Mouse (Mus musculus): ENCODE data around the gene Csdc2. TPM values are rescaled to one million over a fixed set of nuclear protein-coding genes. Genes with fewer than 3 reads are reported as not detected.
A peak's percentile ranks its signal among the peaks of the same experiment; 100 is the strongest.

Csdc2 gene
- total RNA-seq, 1 experiment, result 1.2 TPM

- no peak overlapping the region for H3K9ac ChIP-seq (ENCODE audit: insufficient read depth, low read depth, low read length, poor library complexity, severe bottlenecking)
- DNase-seq (ENCODE audit: low read depth, low spot score), result no peak
- TF ChIP-seq HCFC1 (IDR thresholded peaks at IDR 0.05; ENCODE audit: borderline replicate concordance, insufficient read depth, low read length), result no peak
- H3K9me3 ChIP-seq (ENCODE audit: control insufficient read depth, insufficient read depth, low read depth, low read length), result no peaks in the 10 kb centered on the region
- no peak overlapping the region for H3K4me3 ChIP-seq (ENCODE audit: insufficient read depth in 1 of 2, low read depth in 1 of 2, low read length in 2 of 2, poor library complexity in 1 of 2, severe bottlenecking in 1 of 2)
- H3K36me3 ChIP-seq (ENCODE audit: control insufficient read depth, insufficient read depth, low read length, poor library complexity, severe bottlenecking), result peaks cover 70% of the 10 kb centered on the region
- in situ Hi-C loops (cut with MboI; ENCODE audit: low sequenced_read_pairs in 2 of 2, unreplicated experiment in 2 of 2), result no loop called here
- peaks cover 0 to 4% of the 10 kb centered on the region in 2 experiments; a peak in 1 of 4 replicates for H3K4me1 ChIP-seq (ENCODE audit: control insufficient read depth in 2 of 2, insufficient read depth in 2 of 2, low read length in 2 of 2, poor library complexity in 1 of 2)
- no peak overlapping the region for H3K27ac ChIP-seq (ENCODE audit: insufficient read depth, low read depth, low read length, poor library complexity, severe bottlenecking)
Observed at GRCm38 (mm10) chr15:81914668-81915067, 21.9 kb upstream of the Csdc2 start.

DNA sequence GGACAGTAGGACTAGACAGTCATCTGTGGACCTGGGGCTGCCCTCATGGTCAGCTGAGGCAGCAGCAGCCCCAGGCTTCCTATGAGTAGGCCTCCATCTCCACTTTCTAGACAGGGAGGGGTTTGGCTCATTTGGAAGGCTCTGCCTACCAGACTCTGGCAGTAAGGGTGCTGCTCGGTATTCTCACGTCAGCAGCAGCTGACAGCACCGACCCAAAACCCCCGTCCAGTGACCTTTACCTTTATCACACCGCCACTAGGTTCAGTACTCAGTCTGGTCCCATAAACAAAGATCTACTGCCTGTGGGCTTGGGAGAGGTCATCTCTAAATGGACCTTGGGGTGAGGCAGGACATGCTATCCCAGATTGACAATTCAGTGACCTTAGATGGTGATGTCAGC lies 20.9 kb upstream of the Csdc2 start:
- H3K4me3 ChIP-seq (ENCODE audit: insufficient read depth in 1 of 2, low read depth in 1 of 2, low read length in 2 of 2, poor library complexity in 1 of 2, severe bottlenecking in 1 of 2), result no peak overlapping the region
- peaks cover 60% of the 10 kb centered on the region for H3K36me3 ChIP-seq (ENCODE audit: control insufficient read depth, insufficient read depth, low read length, poor library complexity, severe bottlenecking)
- no peak overlapping the region for H3K27ac ChIP-seq (ENCODE audit: insufficient read depth, low read depth, low read length, poor library complexity, severe bottlenecking)
- H3K9ac ChIP-seq (ENCODE audit: insufficient read depth, low read depth, low read length, poor library complexity, severe bottlenecking), result no peak overlapping the region
- TF ChIP-seq ZC3H11A (IDR thresholded peaks at IDR 0.05; ENCODE audit: borderline replicate concordance, low read depth, low read length) (no peak), MAFK (IDR thresholded peaks at IDR 0.05; ENCODE audit: insufficient read depth, low read depth, low read length) (no peak), CHD2 (IDR thresholded peaks at IDR 0.05; ENCODE audit: low read depth, low read length) (no peak), ZNF384 (IDR thresholded peaks at IDR 0.05; ENCODE audit: low read depth, low read length) (no peak), HCFC1 (IDR thresholded peaks at IDR 0.05; ENCODE audit: borderline replicate concordance, insufficient read depth, low read length) (no peak)
- in situ Hi-C loops (cut with MboI; ENCODE audit: low sequenced_read_pairs in 2 of 2, unreplicated experiment in 2 of 2), result no loop called here
- no peak for DNase-seq (ENCODE audit: low read depth, low spot score)
- H3K4me1 ChIP-seq (ENCODE audit: control insufficient read depth in 2 of 2, insufficient read depth in 2 of 2, low read length in 2 of 2, poor library complexity in 1 of 2), result peaks cover 0 to 4% of the 10 kb centered on the region in 2 experiments; a peak in 1 of 4 replicates
- H3K9me3 ChIP-seq (ENCODE audit: control insufficient read depth, insufficient read depth, low read depth, low read length), result no peaks in the 10 kb centered on the region

DNA sequence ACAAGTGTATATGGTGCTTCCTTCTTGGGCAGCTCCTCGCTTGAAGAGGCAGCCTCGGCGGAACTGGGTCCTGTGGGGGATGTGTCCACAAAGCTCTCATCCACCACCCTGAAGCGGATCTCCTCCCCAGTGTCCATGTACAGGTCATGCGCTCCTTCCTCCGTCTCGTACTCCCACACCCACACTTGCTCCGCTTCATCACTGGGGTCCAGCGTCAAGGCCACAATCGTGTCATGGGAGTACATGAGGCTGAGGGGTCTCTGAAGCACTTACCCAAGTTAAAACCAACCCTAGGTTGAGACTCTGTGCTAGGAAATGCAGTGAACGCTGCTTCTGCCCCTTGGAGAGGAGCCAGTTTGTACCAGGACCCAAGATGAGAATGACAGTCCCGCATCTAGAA lies 19.4 kb upstream of the Csdc2 start:
- no peak overlapping the region for H3K4me3 ChIP-seq (ENCODE audit: insufficient read depth in 1 of 2, low read depth in 1 of 2, low read length in 2 of 2, poor library complexity in 1 of 2, severe bottlenecking in 1 of 2)
- H3K9me3 ChIP-seq (ENCODE audit: control insufficient read depth, insufficient read depth, low read depth, low read length), result no peaks in the 10 kb centered on the region
- H3K36me3 ChIP-seq (ENCODE audit: control insufficient read depth, insufficient read depth, low read length, poor library complexity, severe bottlenecking), result peaks cover 54% of the 10 kb centered on the region
- no peak overlapping the region for H3K9ac ChIP-seq (ENCODE audit: insufficient read depth, low read depth, low read length, poor library complexity, severe bottlenecking)
- TF ChIP-seq CHD2 (IDR thresholded peaks at IDR 0.05; ENCODE audit: low read depth, low read length), result no peak
- TF ChIP-seq ZNF384 (IDR thresholded peaks at IDR 0.05; ENCODE audit: low read depth, low read length), result no peak
- TF ChIP-seq HCFC1 (IDR thresholded peaks at IDR 0.05; ENCODE audit: borderline replicate concordance, insufficient read depth, low read length), result no peak
- TF ChIP-seq MAFK (IDR thresholded peaks at IDR 0.05; ENCODE audit: insufficient read depth, low read depth, low read length), result no peak
- in situ Hi-C loops (cut with MboI; ENCODE audit: low sequenced_read_pairs in 2 of 2, unreplicated experiment in 2 of 2), result no loop called here
- DNase-seq (ENCODE audit: low read depth, low spot score), result no peak
- H3K27ac ChIP-seq (ENCODE audit: insufficient read depth, low read depth, low read length, poor library complexity, severe bottlenecking), result no peak overlapping the region
- peaks cover 0 to 2% of the 10 kb centered on the region in 2 experiments; a peak in 1 of 4 replicates for H3K4me1 ChIP-seq (ENCODE audit: control insufficient read depth in 2 of 2, insufficient read depth in 2 of 2, low read length in 2 of 2, poor library complexity in 1 of 2)

DNA sequence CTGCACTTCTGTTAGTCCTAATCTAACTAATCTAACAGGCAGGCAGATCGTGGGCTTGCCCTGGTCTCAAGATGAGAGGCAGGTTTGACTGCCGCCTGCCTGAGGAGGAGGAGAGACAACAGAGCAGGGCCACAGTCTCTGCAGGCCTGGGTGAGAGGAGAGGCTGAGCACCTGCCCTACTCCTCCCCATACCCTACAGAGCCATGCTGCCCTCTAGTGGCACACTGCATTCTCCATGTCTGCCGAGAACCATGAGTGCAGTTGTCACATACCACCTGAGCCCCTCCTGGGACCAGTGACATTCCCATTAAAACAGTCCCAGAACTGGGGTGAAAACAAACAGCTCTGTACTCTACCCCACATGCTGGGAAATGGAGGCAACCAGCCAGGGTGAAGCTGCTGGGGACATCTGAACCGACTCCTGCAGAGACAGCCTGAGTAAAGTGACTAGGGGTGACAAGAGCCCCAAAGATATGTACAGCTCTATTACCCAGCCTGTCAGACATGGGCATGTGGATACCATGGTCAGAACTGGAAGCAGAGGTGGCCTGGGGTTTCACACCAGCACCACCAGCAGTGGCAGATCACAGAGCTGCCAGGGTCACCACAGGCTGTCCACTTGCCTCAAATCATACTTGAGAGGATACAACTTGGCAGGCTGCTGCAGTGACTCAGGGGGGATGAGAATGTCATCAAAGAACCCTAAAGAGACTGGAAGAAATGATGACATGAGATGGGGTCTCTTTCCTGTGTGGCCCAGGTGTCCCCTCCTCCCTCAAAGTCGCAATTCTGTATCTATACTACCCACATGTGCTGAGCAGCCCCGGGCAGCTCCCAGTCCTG lies 18.7 kb upstream of the Csdc2 start:
- peaks cover 51% of the 10 kb centered on the region for H3K36me3 ChIP-seq (ENCODE audit: control insufficient read depth, insufficient read depth, low read length, poor library complexity, severe bottlenecking)
- no peaks in the 10 kb centered on the region; a peak in 1 of 4 replicates for H3K4me1 ChIP-seq (ENCODE audit: control insufficient read depth in 2 of 2, insufficient read depth in 2 of 2, low read length in 2 of 2, poor library complexity in 1 of 2)
- no peak overlapping the region for H3K27ac ChIP-seq (ENCODE audit: insufficient read depth, low read depth, low read length, poor library complexity, severe bottlenecking)
- no peaks in the 10 kb centered on the region for H3K9me3 ChIP-seq (ENCODE audit: control insufficient read depth, insufficient read depth, low read depth, low read length)
- no peak overlapping the region for H3K4me3 ChIP-seq (ENCODE audit: insufficient read depth in 1 of 2, low read depth in 1 of 2, low read length in 2 of 2, poor library complexity in 1 of 2, severe bottlenecking in 1 of 2)
- TF ChIP-seq HCFC1 (IDR thresholded peaks at IDR 0.05; ENCODE audit: borderline replicate concordance, insufficient read depth, low read length) (no peak), ZC3H11A (IDR thresholded peaks at IDR 0.05; ENCODE audit: borderline replicate concordance, low read depth, low read length) (no peak), CHD2 (IDR thresholded peaks at IDR 0.05; ENCODE audit: low read depth, low read length) (no peak)
- DNase-seq (ENCODE audit: low read depth, low spot score), result peak; percentile 63
- no peak overlapping the region for H3K9ac ChIP-seq (ENCODE audit: insufficient read depth, low read depth, low read length, poor library complexity, severe bottlenecking)
- in situ Hi-C loops (cut with MboI; ENCODE audit: low sequenced_read_pairs in 2 of 2, unreplicated experiment in 2 of 2), result no loop called here

DNA sequence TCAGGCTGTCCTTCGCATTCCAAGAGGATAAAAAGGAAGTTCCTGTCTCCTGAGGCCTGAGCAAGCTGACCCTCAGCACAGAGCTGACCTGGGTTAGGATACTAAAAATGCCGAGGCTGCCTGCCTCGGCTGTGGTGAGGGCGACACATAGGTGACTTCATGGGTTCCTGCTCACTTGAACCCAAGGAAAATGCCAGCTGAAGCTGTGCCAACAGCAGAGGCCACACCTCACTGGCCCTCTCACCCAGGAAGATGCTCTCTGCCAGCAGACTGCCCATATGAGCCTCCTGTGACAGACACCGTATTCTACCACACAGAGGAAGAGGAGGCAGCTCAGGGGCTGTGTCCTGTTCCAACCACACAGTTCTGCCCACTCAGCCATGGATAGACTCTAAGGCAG lies 17.5 kb upstream of the Csdc2 start:
- TF ChIP-seq HCFC1 (IDR thresholded peaks at IDR 0.05; ENCODE audit: borderline replicate concordance, insufficient read depth, low read length) (no peak), ZNF384 (IDR thresholded peaks at IDR 0.05; ENCODE audit: low read depth, low read length) (no peak), ZC3H11A (IDR thresholded peaks at IDR 0.05; ENCODE audit: borderline replicate concordance, low read depth, low read length) (no peak), MAFK (IDR thresholded peaks at IDR 0.05; ENCODE audit: insufficient read depth, low read depth, low read length) (no peak), CHD2 (IDR thresholded peaks at IDR 0.05; ENCODE audit: low read depth, low read length) (no peak)
- in situ Hi-C loops (cut with MboI; ENCODE audit: low sequenced_read_pairs in 2 of 2, unreplicated experiment in 2 of 2), result no loop called here

More for the DNA sequence above, 17.5 kb upstream of the Csdc2 start:
- no peaks in the 10 kb centered on the region; a peak in 1 of 4 replicates for H3K4me1 ChIP-seq (ENCODE audit: control insufficient read depth in 2 of 2, insufficient read depth in 2 of 2, low read length in 2 of 2, poor library complexity in 1 of 2)
- H3K27ac ChIP-seq (ENCODE audit: insufficient read depth, low read depth, low read length, poor library complexity, severe bottlenecking), result no peak overlapping the region
- no peak overlapping the region for H3K4me3 ChIP-seq (ENCODE audit: insufficient read depth in 1 of 2, low read depth in 1 of 2, low read length in 2 of 2, poor library complexity in 1 of 2, severe bottlenecking in 1 of 2)
- H3K9ac ChIP-seq (ENCODE audit: insufficient read depth, low read depth, low read length, poor library complexity, severe bottlenecking), result no peak overlapping the region
- peaks cover 45% of the 10 kb centered on the region for H3K36me3 ChIP-seq (ENCODE audit: control insufficient read depth, insufficient read depth, low read length, poor library complexity, severe bottlenecking)
- no peaks in the 10 kb centered on the region for H3K9me3 ChIP-seq (ENCODE audit: control insufficient read depth, insufficient read depth, low read depth, low read length)
- no peak for DNase-seq (ENCODE audit: low read depth, low spot score)
